ENCODE assay signal across 8 mouse cellular contexts in genomic region chr6:116653684-116654454, GRCm38 (mm10). TPM values are rescaled to one million over a fixed set of nuclear protein-coding genes. Genes with fewer than 3 reads are reported as not detected.
DNase-seq lines count a peak whose midpoint lies in the region; ATAC-seq and TF ChIP-seq lines count a peak whose summit lies in the region.

No protein-coding gene starts in this region.

- H3K4me3 ChIP-seq in forebrain, embryonic 15.5 days, result no peak overlapping the region
- H3K4me3 ChIP-seq in intestine, embryonic 15.5 days (replicated peaks), result no peak overlapping the region
- no peak overlapping the region for H3K4me3 ChIP-seq in limb, embryonic 14.5 days (replicated peaks; ENCODE audit: low read length)
- H3K4me3 ChIP-seq in midbrain, embryonic 15.5 days, result no peak overlapping the region

- no peak overlapping the region for H3K4me2 ChIP-seq in forebrain, embryonic 15.5 days (replicated peaks)
- no peak overlapping the region for H3K4me2 ChIP-seq in intestine, embryonic 15.5 days (replicated peaks)
- H3K4me2 ChIP-seq in limb, embryonic 14.5 days (replicated peaks; ENCODE audit: low read depth, low read length, severe bottlenecking), result no peak overlapping the region
- no peak overlapping the region for H3K4me2 ChIP-seq in midbrain, embryonic 15.5 days

- no peaks in the 10 kb centered on the region for H3K36me3 ChIP-seq in forebrain, embryonic 15.5 days
- no peaks in the 10 kb centered on the region for H3K36me3 ChIP-seq in intestine, embryonic 15.5 days
- H3K36me3 ChIP-seq in limb, embryonic 14.5 days (ENCODE audit: control insufficient read depth, insufficient read depth, low read length), result no peaks in the 10 kb centered on the region
- H3K36me3 ChIP-seq in midbrain, embryonic 15.5 days (replicated peaks), result no peaks in the 10 kb centered on the region
- H3K36me3 ChIP-seq in splenic B cell, adult 2 months (ENCODE audit: control insufficient read depth, insufficient read depth, low read length, poor library complexity, severe bottlenecking), result no peaks in the 10 kb centered on the region; the same call in none of the 2 replicates

- DNase-seq in heart, adult 8-10 months (ENCODE audit: low spot score), result peak; percentile 71
- DNase-seq in heart, postnatal 25 days (ENCODE audit: low spot score), result no peak
- peak; percentile 11 for DNase-seq in c-Kit-negative CD71-positive TER-119-positive erythroid progenitor cells, embryonic 14.5 days (ENCODE audit: low read depth, low spot score)
- DNase-seq in limb, embryonic 14.5 days (ENCODE audit: low spot score), result peak; percentile 89
- DNase-seq in splenic B cell, adult 2 months (ENCODE audit: low read depth, low spot score), result peak; percentile 84

- H3K4me1 ChIP-seq in forebrain, embryonic 15.5 days, result no peaks in the 10 kb centered on the region
- peaks cover 11% of the 10 kb centered on the region; the same call in 1 of the 2 replicates for H3K4me1 ChIP-seq in intestine, embryonic 15.5 days (replicated peaks)
- H3K4me1 ChIP-seq in limb, embryonic 14.5 days (ENCODE audit: control insufficient read depth, insufficient read depth, low read length), result 0 out of 2 replicates have a peak, but pooled peaks cover 6% of the 10 kb centered on the region
- no peaks in the 10 kb centered on the region for H3K4me1 ChIP-seq in midbrain, embryonic 15.5 days

- 64% methylated on average over 9 of the region's 9 CpGs for WGBS in forebrain, embryonic 15.5 days
- 59% methylated on average over 9 of the region's 9 CpGs for WGBS in intestine, embryonic 15.5 days
- 62% methylated on average over 9 of the region's 9 CpGs for WGBS in limb, embryonic 14.5 days
- 60% methylated on average over 9 of the region's 9 CpGs for WGBS in midbrain, embryonic 15.5 days

- no peaks in the 10 kb centered on the region for H3K9me3 ChIP-seq in forebrain, embryonic 15.5 days
- no peaks in the 10 kb centered on the region for H3K9me3 ChIP-seq in intestine, embryonic 15.5 days
- H3K9me3 ChIP-seq in limb, embryonic 14.5 days (ENCODE audit: control insufficient read depth, low read length), result no peaks in the 10 kb centered on the region
- H3K9me3 ChIP-seq in midbrain, embryonic 15.5 days, result no peaks in the 10 kb centered on the region

- no peaks in the 10 kb centered on the region for H3K27me3 ChIP-seq in forebrain, embryonic 15.5 days
- H3K27me3 ChIP-seq in intestine, embryonic 15.5 days (replicated peaks), result no peaks in the 10 kb centered on the region
- H3K27me3 ChIP-seq in limb, embryonic 14.5 days (ENCODE audit: control insufficient read depth, insufficient read depth, low read length), result no peaks in the 10 kb centered on the region
- H3K27me3 ChIP-seq in midbrain, embryonic 15.5 days (replicated peaks), result no peaks in the 10 kb centered on the region
- H3K27me3 ChIP-seq in splenic B cell, adult 2 months (ENCODE audit: control insufficient read depth, insufficient read depth, low read length, poor library complexity, severe bottlenecking), result no peaks in the 10 kb centered on the region

- ATAC-seq in forebrain, embryonic 15.5 days (replicated peaks), result peak; percentile 90
- ATAC-seq in intestine, embryonic 15.5 days, result peak; percentile 67
- ATAC-seq in limb, embryonic 14.5 days (ENCODE audit: low FRiP score, low read depth), result peak; percentile 66
- peak; percentile 89 for ATAC-seq in midbrain, embryonic 15.5 days (replicated peaks)

- intact Hi-C loops in heart, postnatal 25 days (cut with DNase I), result loop anchor here (5.0 to 10.0 kb wide), 4 partner anchors 37 to 1171 kb away; no protein-coding TSS in a partner anchor

- no peak overlapping the region for H3K27ac ChIP-seq in forebrain, embryonic 15.5 days (replicated peaks)
- no peak overlapping the region for H3K27ac ChIP-seq in intestine, embryonic 15.5 days
- H3K27ac ChIP-seq in limb, embryonic 14.5 days (replicated peaks; ENCODE audit: low read depth, low read length), result no peak overlapping the region
- H3K27ac ChIP-seq in midbrain, embryonic 15.5 days, result no peak overlapping the region

- TF ChIP-seq POLR2A in limb, embryonic 14.5 days (IDR thresholded peaks at IDR 0.05; ENCODE audit: borderline replicate concordance, extremely low read depth, insufficient read depth, insufficient read length), result no peak

- no peak overlapping the region for H3K9ac ChIP-seq in forebrain, embryonic 15.5 days (replicated peaks)
- no peak overlapping the region for H3K9ac ChIP-seq in intestine, embryonic 15.5 days
- no peak overlapping the region for H3K9ac ChIP-seq in limb, embryonic 14.5 days (ENCODE audit: low read depth, low read length, severe bottlenecking)
- H3K9ac ChIP-seq in midbrain, embryonic 15.5 days, result no peak overlapping the region

RNA-seq across cellular contexts. Expression of gene Depp1, which starts 3.5 kb away (rescaled TPM):
- 10 to 100 TPM; 32.2 to 58.5 (median 41.2) TPM for total RNA-seq in heart, adult 8-10 months (2022)
- 10 to 100 TPM; 45.7 to 58.1 TPM for total RNA-seq in heart, postnatal 25 days (2021)
- polyA plus RNA-seq in forebrain, embryonic 15.5 days (2015; fragmentation: Nextera tagmentation; extraction: Ambion mirVana), result 7.2 and 8.1 TPM in 2 replicates
- 25.6 and 28.0 TPM in 2 replicates for polyA plus RNA-seq in intestine, embryonic 15.5 days (2015; fragmentation: Nextera tagmentation; extraction: Ambion mirVana)
- 13.8 and 17.6 TPM in 2 replicates for polyA plus RNA-seq in limb, embryonic 14.5 days (2012; rRNA removed)
- 27.7 and 28.6 TPM in 2 replicates for polyA plus RNA-seq in limb, embryonic 14.5 days (2014; fragmentation: Nextera tagmentation; extraction: Ambion mirVana)
- 8.7 and 10.0 TPM in 2 replicates for polyA plus RNA-seq in midbrain, embryonic 15.5 days (2015; fragmentation: Nextera tagmentation; extraction: Ambion mirVana)

RNA-seq across cellular contexts. Expression of gene Rassf4, which starts 19.9 kb away (rescaled TPM):
- 1 to 10 TPM; 3.7 to 7.0 (median 5.1) TPM for total RNA-seq in heart, adult 8-10 months (2022)
- total RNA-seq in heart, postnatal 25 days (2021), result 1 to 10 TPM; 5.8 to 8.2 TPM
- 9.9 and 10.2 TPM in 2 replicates for polyA plus RNA-seq in forebrain, embryonic 15.5 days (2015; fragmentation: Nextera tagmentation; extraction: Ambion mirVana)
- polyA plus RNA-seq in intestine, embryonic 15.5 days (2015; fragmentation: Nextera tagmentation; extraction: Ambion mirVana), result 9.9 and 11.3 TPM in 2 replicates
- 5.9 and 6.0 TPM in 2 replicates for polyA plus RNA-seq in limb, embryonic 14.5 days (2012; rRNA removed)
- 11.3 and 14.3 TPM in 2 replicates for polyA plus RNA-seq in limb, embryonic 14.5 days (2014; fragmentation: Nextera tagmentation; extraction: Ambion mirVana)
- 10.4 and 10.6 TPM in 2 replicates for polyA plus RNA-seq in midbrain, embryonic 15.5 days (2015; fragmentation: Nextera tagmentation; extraction: Ambion mirVana)

RNA-seq across cellular contexts. Expression of gene Zfp422, which starts 25.1 kb away (rescaled TPM):
- 10 to 100 TPM; 13.6 to 15.5 (median 14.8) TPM for total RNA-seq in heart, adult 8-10 months (2022)
- 10 to 100 TPM; 19.0 to 20.8 TPM for total RNA-seq in heart, postnatal 25 days (2021)
- 218 and 222 TPM in 2 replicates for polyA plus RNA-seq in forebrain, embryonic 15.5 days (2015; fragmentation: Nextera tagmentation; extraction: Ambion mirVana)
- polyA plus RNA-seq in intestine, embryonic 15.5 days (2015; fragmentation: Nextera tagmentation; extraction: Ambion mirVana), result 111 and 126 TPM in 2 replicates
- polyA plus RNA-seq in limb, embryonic 14.5 days (2012; rRNA removed), result 109 and 128 TPM in 2 replicates
- polyA plus RNA-seq in limb, embryonic 14.5 days (2014; fragmentation: Nextera tagmentation; extraction: Ambion mirVana), result 166 and 184 TPM in 2 replicates
- polyA plus RNA-seq in midbrain, embryonic 15.5 days (2015; fragmentation: Nextera tagmentation; extraction: Ambion mirVana), result 148 and 151 TPM in 2 replicates
